Mouse (Mus musculus) embryo, embryonic 10 days (tissue): ENCODE data around the gene Prkar1b.

ENCODE experiments used
- DNase-seq: peaks from one replicate; pipeline ENCODE4 v3.0.0-alpha.2; 2015; ENCODE audit warnings: low spot score

Prkar1b gene

GRCm38 (mm10) chr5:139101783-139102182 lies 48.0 kb downstream of the Prkar1b start:
- no peak for DNase-seq

GRCm38 (mm10) chr5:139098991-139099972 lies 50.5 kb downstream of the Prkar1b start:
- DNase-seq, result no peak

- no peak for DNase-seq
Measured at GRCm38 (mm10) chr5:139095297-139096110, 54.3 kb downstream of the Prkar1b start.

GRCm38 (mm10) chr5:139093534-139093933 lies 56.3 kb downstream of the Prkar1b start:
- no peak for DNase-seq

- no peak for DNase-seq
Measured at GRCm38 (mm10) chr5:139091713-139092112, 58.1 kb downstream of the Prkar1b start.

GRCm38 (mm10) chr5:139090162-139090561 lies 59.6 kb downstream of the Prkar1b start:
- no peak for DNase-seq

GRCm38 (mm10) chr5:139088173-139088572 lies 61.6 kb downstream of the Prkar1b start:
- no peak for DNase-seq

GRCm38 (mm10) chr5:139084831-139085519 lies 64.8 kb downstream of the Prkar1b start:
- DNase-seq, result peak; percentile 69

- DNase-seq, result no peak
Measured at GRCm38 (mm10) chr5:139084302-139084701, 65.5 kb downstream of the Prkar1b start.

- DNase-seq, result no peak
Measured at GRCm38 (mm10) chr5:139083841-139084240, 66.0 kb downstream of the Prkar1b start.

GRCm38 (mm10) chr5:139081370-139081769 lies 68.4 kb downstream of the Prkar1b start:
- no peak for DNase-seq

GRCm38 (mm10) chr5:139078156-139078462 lies 71.7 kb downstream of the Prkar1b start:
- no peak for DNase-seq

GRCm38 (mm10) chr5:139077311-139078155 lies 72.3 kb downstream of the Prkar1b start:
- DNase-seq, result no peak

- no peak for DNase-seq
Measured at GRCm38 (mm10) chr5:139076450-139076849, 73.4 kb downstream of the Prkar1b start.

- no peak for DNase-seq
Measured at GRCm38 (mm10) chr5:139075791-139076190, 74.0 kb downstream of the Prkar1b start.

- DNase-seq, result peak; percentile 58
Measured at GRCm38 (mm10) chr5:139075125-139075524, 74.7 kb downstream of the Prkar1b start.

GRCm38 (mm10) chr5:139073977-139074376 lies 75.8 kb downstream of the Prkar1b start:
- DNase-seq, result no peak

- no peak for DNase-seq
Measured at GRCm38 (mm10) chr5:139072866-139073265, 76.9 kb downstream of the Prkar1b start.

GRCm38 (mm10) chr5:139066861-139067614 lies 82.8 kb downstream of the Prkar1b start:
- DNase-seq, result peak; percentile 20

- no peak for DNase-seq
Measured at GRCm38 (mm10) chr5:139064611-139065010, 85.2 kb downstream of the Prkar1b start.

- no peak for DNase-seq
Measured at GRCm38 (mm10) chr5:139061680-139062079, 88.1 kb downstream of the Prkar1b start.
